Comparison of ENCODE assay signal across 10 mouse cellular contexts in the genomic region with DNA sequence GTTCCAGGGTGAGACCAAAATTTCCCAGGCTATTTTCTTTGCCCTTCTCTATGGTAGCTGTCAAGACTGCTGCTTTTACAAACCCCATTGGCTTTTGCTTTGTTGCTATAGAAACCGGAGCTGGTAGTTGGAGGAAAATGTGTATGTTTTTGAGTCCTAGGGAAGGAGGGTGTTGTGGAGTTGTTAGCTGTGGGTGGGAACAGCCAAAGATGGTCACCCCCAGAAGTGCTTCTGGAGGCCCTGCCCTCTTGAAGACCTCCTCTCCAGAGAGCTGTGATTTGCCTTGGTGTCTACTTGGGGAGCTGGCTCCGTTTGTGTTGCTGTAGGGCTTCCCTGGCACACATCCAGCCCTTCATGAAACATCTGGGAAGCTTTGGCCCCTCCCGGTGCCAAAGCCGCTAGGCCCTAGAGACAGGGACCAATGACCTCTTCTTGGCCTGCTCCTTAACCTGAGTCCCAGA.
A peak's percentile ranks its signal among the peaks of the same experiment; 100 is the strongest.
DNase-seq lines count a peak whose midpoint lies in the region; ATAC-seq and TF ChIP-seq lines count a peak whose summit lies in the region.
"Had no signal": no experiment of that assay in that cellular context is flagged by ENCODE, and none has a peak within 500 bp of the region (broad histone marks: within the 10 kb centered on the region; RNA-seq: fewer than 3 reads in every experiment).

No protein-coding gene starts in this region.

- no peak overlapping the region for H3K27ac ChIP-seq in intestine, embryonic 14.5 days (ENCODE audit: low read depth)
- no peak overlapping the region for H3K27ac ChIP-seq in intestine, postnatal 0 days (ENCODE audit: low read depth, low read length)
- H3K27ac ChIP-seq in hindbrain, postnatal 0 days = peak overlapping the region; percentile 27; the same call in 1 of the 2 replicates

- WGBS in intestine, embryonic 14.5 days = 38% methylated on average over 4 of the region's 4 CpGs
- WGBS in intestine, postnatal 0 days = 46% methylated on average over 4 of the region's 4 CpGs
- WGBS in hindbrain, postnatal 0 days = 30% methylated on average over 4 of the region's 4 CpGs

- peak; percentile 57 for DNase-seq in intestine, embryonic 14.5 days (ENCODE audit: low spot score)
- peak; percentile 49 for DNase-seq in MN1 (ENCODE audit: low spot score)
- DNase-seq in gastrocnemius, adult 8-10 months (ENCODE audit: low spot score in 2 of 2) = peak; percentile 29 to 57
- DNase-seq in hindbrain, postnatal 0 days (ENCODE audit: low spot score) = peak; percentile 61
- DNase-seq in yolk sac, embryonic 10.5 days (ENCODE audit: low spot score) = no peak
- DNase-seq in cerebellum, postnatal 36 days = no peak
- DNase-seq in layer of hippocampus, postnatal 14 days (ENCODE audit: low spot score in 2 of 2) = no peak
- DNase-seq: right cerebral cortex, adult 18-20 months had no signal

- no peaks in the 10 kb centered on the region for H3K27me3 ChIP-seq in intestine, embryonic 14.5 days (replicated peaks; ENCODE audit: control insufficient read depth, insufficient read depth, low read length)
- no peaks in the 10 kb centered on the region for H3K27me3 ChIP-seq in intestine, postnatal 0 days (replicated peaks; ENCODE audit: control insufficient read depth, insufficient read depth, low read length)
- H3K27me3 ChIP-seq in hindbrain, postnatal 0 days (ENCODE audit: insufficient read depth, low read length) = no peaks in the 10 kb centered on the region

- TF ChIP-seq CTCF in intestine, postnatal 0 days (IDR thresholded peaks at IDR 0.05; ENCODE audit: low read depth) = no peak
- TF ChIP-seq CTCF in hindbrain, postnatal 0 days (IDR thresholded peaks at IDR 0.05; ENCODE audit: low read depth) = no peak

- H3K9me3 ChIP-seq in intestine, embryonic 14.5 days (ENCODE audit: control insufficient read depth, low read length) = no peaks in the 10 kb centered on the region
- no peaks in the 10 kb centered on the region for H3K9me3 ChIP-seq in intestine, postnatal 0 days (ENCODE audit: control insufficient read depth)
- H3K9me3 ChIP-seq in hindbrain, postnatal 0 days (ENCODE audit: low read length) = no peaks in the 10 kb centered on the region

- peaks cover 37% of the 10 kb centered on the region for H3K4me1 ChIP-seq in intestine, embryonic 14.5 days (replicated peaks; ENCODE audit: control insufficient read depth, insufficient read depth, low read length)
- no peaks in the 10 kb centered on the region for H3K4me1 ChIP-seq in intestine, postnatal 0 days (replicated peaks; ENCODE audit: control insufficient read depth, insufficient read depth, low read length)
- peaks cover 25% of the 10 kb centered on the region for H3K4me1 ChIP-seq in hindbrain, postnatal 0 days (ENCODE audit: insufficient read depth, low read length)

- H3K9ac ChIP-seq in intestine, embryonic 14.5 days (ENCODE audit: low read length) = no peak overlapping the region
- H3K9ac ChIP-seq in intestine, postnatal 0 days (ENCODE audit: low read depth, low read length) = no peak overlapping the region
- no peak overlapping the region for H3K9ac ChIP-seq in hindbrain, postnatal 0 days (replicated peaks; ENCODE audit: low read length)

- no peaks in the 10 kb centered on the region for H3K36me3 ChIP-seq in intestine, embryonic 14.5 days (ENCODE audit: control insufficient read depth, insufficient read depth, low read length)
- no peaks in the 10 kb centered on the region for H3K36me3 ChIP-seq in intestine, postnatal 0 days (ENCODE audit: control insufficient read depth, insufficient read depth)
- no peaks in the 10 kb centered on the region for H3K36me3 ChIP-seq in hindbrain, postnatal 0 days (ENCODE audit: insufficient read depth, low read length)
- H3K36me3 ChIP-seq: G1E had no signal

- no peak overlapping the region for H3K4me3 ChIP-seq in intestine, embryonic 14.5 days (ENCODE audit: low read depth, low read length)
- no peak overlapping the region for H3K4me3 ChIP-seq in intestine, postnatal 0 days (ENCODE audit: low read depth, low read length)
- no peak overlapping the region for H3K4me3 ChIP-seq in hindbrain, postnatal 0 days (ENCODE audit: low read length)

- H3K4me2 ChIP-seq in intestine, embryonic 14.5 days (ENCODE audit: low read length) = no peak overlapping the region
- no peak overlapping the region for H3K4me2 ChIP-seq in intestine, postnatal 0 days (replicated peaks; ENCODE audit: low read depth)
- H3K4me2 ChIP-seq in hindbrain, postnatal 0 days (ENCODE audit: low read depth, low read length) = 0 out of 2 replicates have a peak overlapping the region, but pooled peaks have one; percentile 1

- no peak for ATAC-seq in intestine, embryonic 14.5 days (replicated peaks; ENCODE audit: low FRiP score, low TSS enrichment, low read depth)
- no peak; the same call in 1 of the 2 replicates for ATAC-seq in intestine, postnatal 0 days
- peak; percentile 54 for ATAC-seq in hindbrain, postnatal 0 days

Comparison
In these comparisons a context has a peak if more than half of its experiments do, and no peak if none do; other contexts are left out.
1. DNase-seq: peak in intestine, embryonic 14.5 days (single experiment), MN1 (single experiment), gastrocnemius, adult 8-10 months (2 of 2) and hindbrain, postnatal 0 days (single experiment); none in yolk sac, embryonic 10.5 days (single experiment), cerebellum, postnatal 36 days (0 of 2) and layer of hippocampus, postnatal 14 days (0 of 2).